Mouse (Mus musculus) bone marrow macrophage, adult 2 months (primary cell): ENCODE data around the gene Sox5. TPM values are rescaled to one million over a fixed set of nuclear protein-coding genes. Genes with fewer than 3 reads are reported as not detected.

ENCODE experiments used
- H3K27ac ChIP-seq: 2 replicates; pipeline ENCODE4 v1.5.1; 2012; ENCODE audit warnings: low read depth, low read length; ENCODE audit not compliant: insufficient read depth
- H3K4me1 ChIP-seq: 2 replicates; pipeline ENCODE4 v1.6.1; 2012; ENCODE audit warnings: low read length; ENCODE audit not compliant: control insufficient read depth, insufficient read depth
- H3K4me3 ChIP-seq: 2 replicates; pipeline ENCODE4 v1.5.1; 2012; ENCODE audit warnings: mild to moderate bottlenecking, low read length, moderate library complexity; ENCODE audit not compliant: insufficient read depth
- CTCF ChIP-seq: IDR thresholded peaks from 2 replicates; pipeline ENCODE4 v1.5.1; 2012; ENCODE audit warnings: low read depth, mild to moderate bottlenecking, low read length, moderate library complexity
- POLR2A ChIP-seq: IDR thresholded peaks from 2 replicates; pipeline ENCODE4 v1.6.1; 2012; ENCODE audit warnings: mild to moderate bottlenecking, low read depth, low read length, borderline replicate concordance
- polyA plus RNA-seq: library from polyadenylated mRNA; stranded (reverse); fragments of >200 nt; gene quantifications from 2 replicates; pipeline ENCODE4 v1.2.4, GENCODE M21; 2012; ENCODE audit not compliant: missing spikeins, insufficient read depth, insufficient read length

Sox5 gene
- polyA plus RNA-seq, 1 experiment = 0.58 TPM

DNA sequence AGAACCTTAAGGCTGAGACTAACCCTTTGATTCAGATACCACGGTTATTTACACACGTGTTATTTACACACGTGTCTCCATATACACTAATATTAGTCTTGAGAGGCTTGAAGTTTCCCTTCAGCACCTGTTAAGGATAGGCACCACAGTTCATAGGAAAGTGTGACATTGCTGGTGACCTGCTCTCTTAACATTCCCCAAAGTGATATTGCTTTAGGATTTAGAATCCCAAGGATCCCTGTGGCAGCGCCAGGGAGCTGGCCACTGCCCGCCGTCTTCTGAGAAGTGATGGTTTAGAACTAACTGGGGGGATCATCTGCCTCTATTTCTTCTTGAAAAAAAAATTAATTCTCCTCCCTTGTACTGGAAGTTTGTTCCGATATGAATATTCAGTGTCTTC lies 741.4 kb downstream of the Sox5 start:
- TF ChIP-seq POLR2A (no peak), CTCF (no peak)
- H3K27ac ChIP-seq = no peak overlapping the region
- H3K4me3 ChIP-seq = no peak overlapping the region
- H3K4me1 ChIP-seq = no peaks in the 10 kb centered on the region

DNA sequence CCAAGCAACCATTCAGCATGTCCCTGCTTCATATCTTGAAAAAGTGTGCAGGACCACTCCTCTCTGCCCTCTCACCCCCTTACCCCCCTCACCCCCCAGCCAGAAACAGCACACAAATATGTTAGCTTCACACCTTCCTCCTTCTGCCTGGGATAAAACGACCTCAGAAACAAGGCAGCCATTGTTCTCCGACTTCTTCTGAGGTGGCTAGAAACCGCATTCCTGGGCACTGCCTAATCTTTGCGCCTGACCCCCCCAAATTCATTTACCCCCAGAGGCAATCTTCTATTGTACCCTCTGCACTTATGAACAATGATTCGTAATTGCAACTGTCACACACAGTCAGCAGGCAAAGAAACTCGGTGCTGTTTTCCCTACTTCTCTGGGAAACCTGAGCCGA lies 742.6 kb downstream of the Sox5 start:
- no peak overlapping the region for H3K4me3 ChIP-seq
- H3K4me1 ChIP-seq = no peaks in the 10 kb centered on the region
- no peak overlapping the region for H3K27ac ChIP-seq
- no peak for TF ChIP-seq CTCF
- no peak for TF ChIP-seq POLR2A

DNA sequence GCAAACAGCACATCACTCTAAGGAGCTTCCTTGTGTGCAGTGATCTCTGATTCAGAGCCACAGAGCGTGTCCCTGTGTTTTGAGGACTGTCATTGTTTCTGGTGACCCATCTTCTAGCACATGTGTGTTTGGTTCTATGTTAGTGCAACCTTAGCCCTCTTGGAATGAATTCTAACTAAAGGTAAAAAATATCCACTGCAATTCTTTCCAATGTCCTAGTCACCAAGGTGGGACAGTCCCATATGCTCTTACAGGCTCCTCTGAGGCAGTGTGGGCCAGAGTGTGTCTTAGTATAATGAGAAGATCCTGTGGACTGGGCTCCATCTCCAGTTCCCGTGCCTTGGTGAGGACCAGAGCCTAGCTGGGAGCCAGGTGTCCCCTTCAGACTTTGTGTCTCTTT lies 748.6 kb downstream of the Sox5 start:
- no peak overlapping the region for H3K27ac ChIP-seq
- no peak overlapping the region for H3K4me3 ChIP-seq
- H3K4me1 ChIP-seq = no peaks in the 10 kb centered on the region
- TF ChIP-seq CTCF (no peak), POLR2A (no peak)

DNA sequence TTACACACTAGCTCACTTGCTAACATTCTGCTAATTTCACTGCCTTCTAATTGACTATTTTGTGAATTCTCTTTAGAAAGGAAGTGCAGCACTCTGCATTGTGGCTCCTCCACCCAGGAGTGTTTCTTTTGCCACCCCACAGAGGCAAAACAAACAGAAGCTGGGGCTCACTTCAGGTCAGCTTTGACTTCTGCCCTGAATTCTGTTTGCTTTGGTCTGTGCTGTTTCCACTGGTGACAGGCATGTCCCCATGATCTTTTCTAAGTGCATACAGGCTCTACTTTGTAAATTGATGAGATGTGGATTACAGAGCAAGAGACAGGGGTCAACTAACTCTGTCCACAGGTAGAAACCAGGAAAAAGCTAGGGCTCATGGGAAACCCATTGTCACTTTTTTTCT lies 764.8 kb downstream of the Sox5 start:
- Histone ChIP-seq H3K4me3 (no peak overlapping the region), H3K4me1 (no peaks in the 10 kb centered on the region), H3K27ac (no peak overlapping the region)
- no peak for TF ChIP-seq POLR2A
- no peak for TF ChIP-seq CTCF

DNA sequence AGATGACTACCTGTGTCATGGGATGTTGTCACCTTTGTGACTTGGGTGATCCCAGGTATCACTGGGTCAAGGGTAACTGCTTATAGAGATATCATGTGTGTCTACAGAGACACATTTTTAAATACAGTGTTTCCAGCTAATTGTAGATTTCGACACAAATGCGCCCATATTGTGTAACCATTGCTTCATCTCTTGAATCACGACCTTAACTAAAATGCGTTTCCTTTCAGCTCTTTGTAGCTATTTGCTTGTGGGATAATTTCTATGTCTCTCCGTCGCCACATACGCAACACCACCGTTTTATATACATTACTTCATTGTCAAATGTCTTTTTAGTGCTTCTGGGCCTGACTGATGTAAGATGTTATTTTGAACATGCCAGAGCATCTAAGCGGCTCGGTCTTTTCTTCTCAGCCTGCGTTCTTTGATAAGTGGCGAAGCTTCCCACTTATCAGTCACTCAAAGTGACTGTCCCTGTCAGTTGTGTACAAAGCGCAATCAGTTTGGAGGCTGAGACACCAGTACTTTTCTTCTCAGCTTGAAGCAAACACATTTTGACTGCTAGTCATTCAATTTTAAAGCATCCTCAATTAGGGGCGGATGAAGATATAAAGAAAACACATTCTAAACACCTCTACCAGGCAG lies 769.8 kb downstream of the Sox5 start:
- H3K4me3 ChIP-seq = no peak overlapping the region
- H3K4me1 ChIP-seq = no peaks in the 10 kb centered on the region
- no peak overlapping the region for H3K27ac ChIP-seq
- TF ChIP-seq POLR2A (no peak), CTCF (no peak)

DNA sequence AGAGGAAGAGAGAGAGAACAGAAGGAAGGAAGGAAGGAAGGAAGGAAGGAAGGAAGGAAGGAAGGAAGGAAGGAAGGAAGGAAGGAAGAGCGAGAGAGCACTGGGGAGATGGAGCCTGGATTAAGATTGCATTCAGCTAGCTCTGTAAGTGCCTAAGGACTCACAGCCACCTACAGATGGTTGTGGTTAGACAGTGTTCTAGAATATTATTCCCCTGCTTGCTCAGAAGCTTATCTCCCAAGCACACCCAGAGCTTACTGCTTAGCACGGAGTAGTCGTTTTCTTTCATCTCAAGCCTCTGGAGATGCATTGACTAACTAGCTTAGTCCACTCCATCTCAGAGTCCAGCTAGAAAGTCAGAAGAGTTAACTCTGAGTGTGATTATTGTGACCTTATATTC lies 770.8 kb downstream of the Sox5 start:
- Histone ChIP-seq H3K27ac (no peak overlapping the region), H3K4me1 (no peaks in the 10 kb centered on the region), H3K4me3 (no peak overlapping the region)
- TF ChIP-seq CTCF = no peak
- TF ChIP-seq POLR2A = no peak

DNA sequence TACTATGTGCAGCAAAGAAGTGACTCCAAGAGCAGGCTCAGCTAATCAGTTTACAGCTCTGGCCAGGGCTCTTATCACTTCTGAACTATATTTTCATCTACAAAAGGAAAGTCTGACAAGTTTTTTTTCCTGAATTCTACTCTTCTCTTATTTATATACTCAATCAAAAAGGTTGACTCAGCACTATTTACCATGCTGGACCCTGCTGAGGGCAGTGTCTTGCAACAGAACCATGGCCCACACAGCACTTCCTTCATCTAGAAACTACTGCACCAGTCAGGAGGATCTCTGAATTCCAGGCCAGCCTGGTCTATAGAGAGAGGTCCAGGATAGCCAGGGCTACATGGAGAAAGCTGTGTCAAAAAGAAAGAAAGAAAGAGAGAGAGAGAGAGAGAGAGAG lies 771.5 kb downstream of the Sox5 start:
- no peak overlapping the region for H3K27ac ChIP-seq
- TF ChIP-seq POLR2A (no peak), CTCF (no peak)
- H3K4me3 ChIP-seq = no peak overlapping the region
- no peaks in the 10 kb centered on the region for H3K4me1 ChIP-seq

DNA sequence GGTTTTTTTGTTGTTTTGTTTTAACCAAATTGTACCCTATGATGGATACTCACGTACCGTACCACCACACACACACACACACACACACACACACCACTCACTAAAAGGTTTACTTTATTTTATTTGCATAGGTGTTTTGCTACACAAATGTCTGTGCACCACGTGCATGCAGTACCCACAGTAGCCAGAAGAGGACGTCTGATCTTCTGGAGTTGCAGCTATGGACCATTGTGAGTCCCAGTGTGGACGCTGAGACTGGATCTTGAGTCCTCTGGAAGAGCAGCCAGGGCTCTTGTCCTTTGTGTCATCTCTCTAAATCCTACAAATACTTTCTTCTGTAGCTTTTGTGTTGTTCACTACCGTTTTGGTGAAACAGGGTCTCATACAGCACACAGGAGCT lies 776.6 kb downstream of the Sox5 start:
- TF ChIP-seq CTCF = no peak
- TF ChIP-seq POLR2A = no peak
- Histone ChIP-seq H3K4me1 (no peaks in the 10 kb centered on the region), H3K4me3 (no peak overlapping the region), H3K27ac (no peak overlapping the region)

DNA sequence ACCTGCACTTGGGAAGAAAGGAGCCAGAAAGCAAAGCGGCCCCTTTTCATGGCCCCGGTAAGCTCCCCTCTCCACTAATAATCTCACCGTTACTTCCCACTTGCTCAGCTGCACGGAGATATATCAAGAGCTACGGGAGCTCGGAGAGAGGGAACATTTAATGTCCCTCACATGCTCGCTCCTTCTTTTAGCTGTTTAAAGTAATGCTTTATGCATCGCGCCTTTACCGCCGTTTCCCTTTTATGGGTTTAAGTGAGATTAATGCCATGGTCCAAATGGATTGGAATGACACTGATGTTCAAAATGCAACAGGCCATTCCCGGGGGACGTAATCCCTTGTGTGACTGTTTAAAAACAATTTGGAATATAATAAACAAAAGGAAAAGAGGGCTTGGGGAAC lies 783.6 kb downstream of the Sox5 start:
- H3K27ac ChIP-seq = no peak overlapping the region
- H3K4me1 ChIP-seq = no peaks in the 10 kb centered on the region
- TF ChIP-seq CTCF (no peak), POLR2A (no peak)
- H3K4me3 ChIP-seq = no peak overlapping the region

DNA sequence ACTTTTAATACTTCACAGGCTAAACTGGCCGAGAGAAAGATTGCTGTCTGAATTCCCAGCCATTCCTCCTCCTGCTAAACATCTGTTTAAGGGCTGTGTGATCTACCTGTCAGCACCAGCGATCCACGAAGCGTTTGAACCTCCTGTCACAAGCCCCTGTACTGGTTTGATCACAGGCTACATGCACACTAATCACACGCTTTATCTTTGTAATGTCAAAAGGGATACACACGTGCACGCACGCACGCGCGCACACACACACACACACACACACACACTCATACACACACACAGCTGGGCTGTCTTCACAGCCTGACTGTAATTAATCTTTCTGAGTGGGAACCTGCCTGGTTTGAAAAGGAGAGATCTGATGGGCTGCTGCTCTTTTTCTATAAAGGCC lies 784.2 kb downstream of the Sox5 start:
- TF ChIP-seq CTCF = no peak
- no peak for TF ChIP-seq POLR2A

DNA sequence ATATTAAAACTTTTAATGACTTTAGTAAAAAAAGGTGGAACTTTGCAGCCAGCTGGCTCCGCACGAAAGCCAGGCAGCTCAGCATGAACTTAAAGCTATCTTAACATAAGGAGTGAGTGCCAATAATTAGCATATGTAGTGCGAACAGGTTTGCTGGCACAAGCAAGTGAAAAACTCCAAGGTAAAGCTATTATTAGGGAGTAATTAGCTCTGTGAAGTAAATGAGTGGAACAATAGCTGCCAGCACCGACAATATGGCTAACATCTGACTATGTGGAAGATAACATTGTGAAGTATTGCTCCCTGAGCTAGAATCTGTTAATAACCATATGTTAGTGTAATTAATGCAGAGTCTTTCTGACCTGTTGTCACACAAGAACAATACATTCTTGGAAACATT lies 786.7 kb downstream of the Sox5 start:
- H3K4me3 ChIP-seq = no peak overlapping the region
- no peak overlapping the region for H3K27ac ChIP-seq
- no peaks in the 10 kb centered on the region for H3K4me1 ChIP-seq
- TF ChIP-seq POLR2A (no peak), CTCF (no peak)

More for the DNA sequence above, 784.2 kb downstream of the Sox5 start:
- Histone ChIP-seq H3K4me3 (no peak overlapping the region), H3K27ac (no peak overlapping the region), H3K4me1 (no peaks in the 10 kb centered on the region)
